Mouse (Mus musculus) G1E (cell line): ENCODE data around the gene Iqch. TPM values are rescaled to one million over a fixed set of nuclear protein-coding genes. Genes with fewer than 3 reads are reported as not detected.

ENCODE experiments used
- ATAC-seq: 2 replicates; pipeline ENCODE4 v1.8.0; 2016; ENCODE audit warnings: mild to moderate bottlenecking; ENCODE audit not compliant: insufficient number of reproducible peaks, poor library complexity, low FRiP score, severe bottlenecking; ENCODE audit errors: extremely low read depth
- DNase-seq: peaks from one replicate; pipeline ENCODE4 v3.0.0; 2012; ENCODE audit warnings: low spot score
- H3K27me3 ChIP-seq: 2 replicates; pipeline ENCODE4 v1.6.1; 2012; ENCODE audit warnings: mild to moderate bottlenecking, low read length, inconsistent platforms; ENCODE audit not compliant: insufficient read depth
- H3K36me3 ChIP-seq: replicated peaks from 2 replicates; pipeline ENCODE3; 2012; ENCODE audit warnings: mild to moderate bottlenecking, inconsistent platforms
- H3K4me1 ChIP-seq: 2 replicates; pipeline ENCODE4 v1.6.1; 2012; ENCODE audit warnings: low read depth, low read length, inconsistent platforms, mixed read lengths; ENCODE audit not compliant: insufficient read depth
- H3K4me3 ChIP-seq: 2 replicates; pipeline ENCODE4 v1.5.1; 2012; ENCODE audit warnings: low read depth, mild to moderate bottlenecking, inconsistent platforms, low read length, moderate library complexity, mixed read lengths
- H3K9me3 ChIP-seq: replicated peaks from 2 replicates; pipeline ENCODE4 v1.6.1; 2012; ENCODE audit warnings: inconsistent platforms
- CTCF ChIP-seq: IDR thresholded peaks from 2 replicates; pipeline ENCODE4 v1.5.1; 2012; ENCODE audit warnings: low read depth, low read length, inconsistent platforms, mixed read lengths
- GATA1 ChIP-seq: IDR thresholded peaks from 2 replicates; pipeline ENCODE4 v1.6.1; 2012; ENCODE audit warnings: borderline replicate concordance, low read length, inconsistent platforms, mixed read lengths
- GATA2 ChIP-seq: IDR thresholded peaks from 2 replicates; pipeline ENCODE4 v1.6.1; 2012; ENCODE audit warnings: low read depth, low read length, inconsistent platforms, borderline replicate concordance
- POLR2AphosphoS5 ChIP-seq: IDR thresholded peaks from 2 replicates; pipeline ENCODE4 v1.6.1; 2012; ENCODE audit warnings: low read depth, low read length, inconsistent platforms; ENCODE audit not compliant: insufficient replicate concordance
- TAL1 ChIP-seq: conservative IDR thresholded peaks from 2 replicates; pipeline ENCODE4 v1.6.1; 2012; ENCODE audit warnings: low read depth, low read length, inconsistent platforms, mixed read lengths
- polyA plus RNA-seq: library from polyadenylated mRNA; stranded (reverse); fragments of >175 nt; gene quantifications from 2 replicates; pipeline ENCODE4 v1.2.3, GENCODE M21; 2012
- total RNA-seq, 2 experiments: library from RNA; stranded (forward) in 1 of 2; stranded (reverse) in 1 of 2; fragments of 200-1000 nt in 1 of 2; fragments of >200 nt in 1 of 2; fragmentation: Nextera tagmentation in 1 of 2; gene quantifications; 2 replicates each; pipeline ENCODE4 v1.2.3; 2014 to 2017

Gene Iqch
- total RNA-seq (2014; fragmentation: Nextera tagmentation) (not detected in 2 replicates), total RNA-seq (2017) (0.06 and 0.22 TPM in 2 replicates), polyA plus RNA-seq (not detected in 2 replicates)

DNA sequence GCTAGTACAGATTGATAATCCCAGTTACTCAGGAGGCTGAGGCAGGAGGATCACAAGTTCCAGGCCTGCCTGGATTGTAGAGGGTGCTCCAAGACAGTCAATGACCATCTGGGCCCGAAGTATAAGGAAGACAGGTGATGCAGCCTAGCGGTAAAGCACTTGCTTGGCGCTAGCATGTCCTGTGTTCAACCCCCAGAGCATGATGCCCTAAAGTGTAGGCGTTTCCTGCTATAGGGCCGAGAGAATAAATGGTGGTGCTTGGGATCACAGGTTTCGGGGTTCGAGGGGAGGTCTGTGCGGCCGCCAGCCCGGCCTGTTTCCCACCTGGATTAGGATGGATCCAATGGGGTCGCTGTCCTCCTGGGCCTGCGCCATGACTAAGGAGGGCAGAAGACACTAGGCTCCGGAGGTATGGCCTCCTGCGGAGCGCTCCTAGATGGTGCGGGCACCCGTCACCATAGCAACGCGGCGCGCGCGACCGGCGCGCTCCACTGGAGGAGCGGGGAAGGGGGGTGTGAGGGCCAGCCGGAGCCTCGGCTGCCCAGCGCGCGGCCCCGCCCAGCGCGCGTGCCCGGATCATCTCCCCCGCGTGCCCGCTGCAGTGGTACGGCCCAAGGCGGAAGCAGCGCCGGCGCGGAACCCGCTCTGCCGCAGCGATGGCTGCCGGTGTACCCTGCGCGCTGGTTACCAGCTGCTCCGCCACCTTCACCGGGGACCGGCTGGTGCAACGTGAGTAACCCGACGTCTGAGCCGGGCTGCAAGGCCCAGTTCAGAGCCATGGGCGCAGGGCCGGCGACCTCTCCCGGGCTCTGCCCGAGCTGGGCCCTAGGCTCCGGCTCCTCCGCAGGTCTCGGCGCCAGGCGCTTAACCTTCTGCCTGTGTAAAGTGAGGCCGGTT lies at the start of gene Iqch, which contains the start of gene Aagab:
Iqch (minus strand) TSS at position 451 of the 897 bp plus-strand sequence.
Aagab (plus strand) TSS at position 618 of the 897 bp plus-strand sequence.
- no peak for TF ChIP-seq POLR2AphosphoS5
- no peak for TF ChIP-seq CTCF
- TF ChIP-seq GATA1: no peak
- no peak for TF ChIP-seq GATA2
- no peak for TF ChIP-seq TAL1
- Histone ChIP-seq H3K4me3 (peak within 1 kb of the TSS; percentile 89), H3K36me3 (peaks cover 7% of the 10 kb centered on the region), H3K27me3 (peaks cover 15% of the 10 kb centered on the region), H3K9me3 (no peaks in the 10 kb centered on the region), H3K4me1 (peaks cover 20% of the 10 kb centered on the region)
- ATAC-seq (peak; percentile 77), DNase-seq (peak; percentile 92)

DNA sequence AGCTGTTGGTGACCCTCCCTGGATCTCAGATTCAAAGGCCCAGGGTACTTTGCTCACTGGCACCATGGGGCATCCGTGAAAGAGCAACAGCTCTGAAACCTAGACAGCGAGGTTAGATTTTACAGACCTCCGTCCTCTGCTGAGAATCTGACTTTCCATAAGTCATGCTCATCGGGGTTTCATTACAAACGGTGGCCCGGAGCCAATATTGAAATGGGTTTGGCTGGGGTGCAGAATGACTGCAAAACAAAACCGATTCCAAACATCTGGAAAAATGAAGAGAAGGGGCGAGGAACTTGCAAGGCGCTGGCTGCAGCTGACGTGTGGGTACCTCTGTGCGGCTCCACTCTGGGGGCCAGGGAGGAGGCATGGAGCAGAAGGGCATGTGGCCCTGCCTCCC lies 49.3 kb upstream of the Iqch start:
- ATAC-seq: no peak
- H3K36me3 ChIP-seq: peaks cover 33% of the 10 kb centered on the region
- H3K4me1 ChIP-seq: no peaks in the 10 kb centered on the region
- peaks cover 30% of the 10 kb centered on the region for H3K27me3 ChIP-seq
- TF ChIP-seq CTCF: no peak
- no peak for DNase-seq
- no peaks in the 10 kb centered on the region for H3K9me3 ChIP-seq
- no peak overlapping the region for H3K4me3 ChIP-seq

DNA sequence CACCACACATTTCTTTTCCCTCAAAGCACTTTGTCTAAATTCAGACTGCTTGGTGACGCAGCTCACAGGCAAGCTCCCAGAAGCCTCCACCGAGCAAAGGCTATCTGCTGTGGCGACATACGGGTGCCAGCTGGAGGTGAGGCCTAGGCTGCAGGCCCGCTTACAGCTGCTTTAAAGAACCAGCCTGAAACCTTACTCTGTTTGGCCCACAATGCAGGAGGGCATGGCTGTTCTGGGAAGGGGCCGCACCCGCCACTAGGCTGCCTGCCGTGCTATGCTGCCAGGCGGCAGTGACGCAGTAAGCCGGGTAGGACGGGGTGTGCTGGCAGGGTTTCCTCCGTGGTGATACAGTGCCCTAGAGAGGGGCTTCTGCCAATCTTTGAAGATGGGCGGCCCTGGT lies 48.6 kb upstream of the Iqch start:
- H3K4me1 ChIP-seq: no peaks in the 10 kb centered on the region
- ATAC-seq: no peak
- no peak for DNase-seq
- no peak overlapping the region for H3K4me3 ChIP-seq
- H3K27me3 ChIP-seq: peaks cover 28% of the 10 kb centered on the region
- H3K9me3 ChIP-seq: no peaks in the 10 kb centered on the region
- TF ChIP-seq GATA1 (no peak), TAL1 (no peak), CTCF (no peak), GATA2 (no peak)
- peaks cover 39% of the 10 kb centered on the region for H3K36me3 ChIP-seq

DNA sequence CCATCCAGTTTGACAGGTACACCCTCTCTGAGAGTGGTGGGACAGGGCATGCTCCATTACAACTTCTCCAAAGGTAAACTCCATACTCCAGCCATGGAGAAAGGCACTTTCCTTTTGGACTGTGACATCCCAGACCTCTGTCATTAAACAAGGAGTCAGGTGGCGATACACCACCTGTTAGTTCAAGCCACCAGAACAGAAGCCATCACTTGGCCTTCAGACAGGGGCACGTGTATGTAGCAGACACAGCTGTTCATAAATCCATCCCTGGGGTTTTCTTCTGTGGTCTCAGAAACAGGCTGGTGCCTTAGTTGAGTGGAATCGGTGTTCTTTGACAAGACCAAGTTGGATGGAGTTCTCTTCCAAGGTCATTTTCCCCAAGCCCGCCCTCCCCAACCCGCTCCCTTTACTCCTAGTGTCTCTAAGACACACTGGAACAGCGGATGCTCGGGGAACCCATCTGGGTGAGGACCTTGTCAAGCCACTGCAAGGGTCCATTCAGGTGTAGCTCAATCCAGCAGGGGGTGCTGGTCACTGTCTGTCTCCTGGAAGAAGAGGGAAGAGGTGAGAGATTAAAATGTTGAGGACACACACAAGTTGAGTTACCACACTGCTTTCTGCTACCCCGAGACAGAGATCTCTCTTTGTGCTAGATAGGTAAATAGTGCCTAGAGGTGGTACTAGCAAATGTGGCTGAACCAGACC lies 47.7 kb upstream of the Iqch start:
- no peaks in the 10 kb centered on the region for H3K4me1 ChIP-seq
- no peaks in the 10 kb centered on the region for H3K9me3 ChIP-seq
- H3K36me3 ChIP-seq: peaks cover 43% of the 10 kb centered on the region
- H3K27me3 ChIP-seq: peaks cover 23% of the 10 kb centered on the region; the same call in 1 of the 2 replicates
- DNase-seq: no peak
- ATAC-seq: no peak
- TF ChIP-seq TAL1: no peak
- TF ChIP-seq CTCF: no peak
- no peak for TF ChIP-seq GATA2
- TF ChIP-seq POLR2AphosphoS5: no peak
- TF ChIP-seq GATA1: no peak
- no peak overlapping the region for H3K4me3 ChIP-seq

DNA sequence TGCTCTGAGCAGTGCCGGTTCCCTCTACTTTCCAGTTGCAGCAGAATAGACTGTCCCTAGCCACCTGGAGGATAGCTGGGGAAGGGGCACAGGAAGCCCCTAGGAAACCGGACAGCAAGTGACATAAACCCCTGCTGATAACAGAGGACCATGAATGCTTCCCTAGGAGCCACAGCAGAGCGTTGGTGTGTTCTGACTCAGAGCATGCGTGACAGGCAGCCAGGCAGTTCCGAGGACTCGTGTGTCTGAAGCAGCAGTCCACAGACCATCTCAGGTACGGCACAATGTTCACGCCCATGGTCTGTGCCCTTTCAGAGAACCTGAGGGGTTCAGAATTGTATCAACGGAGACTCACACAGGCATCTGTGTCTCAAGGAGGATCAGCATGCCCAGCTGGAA lies 46.2 kb upstream of the Iqch start:
- TF ChIP-seq POLR2AphosphoS5 (no peak), GATA2 (no peak), GATA1 (no peak), CTCF (no peak), TAL1 (no peak)
- no peaks in the 10 kb centered on the region for H3K4me1 ChIP-seq

More for the DNA sequence above, 46.2 kb upstream of the Iqch start:
- no peaks in the 10 kb centered on the region for H3K9me3 ChIP-seq
- H3K27me3 ChIP-seq: peaks cover 18% of the 10 kb centered on the region; the same call in 1 of the 2 replicates
- no peak for ATAC-seq
- no peak for DNase-seq
- no peak overlapping the region for H3K4me3 ChIP-seq
- H3K36me3 ChIP-seq: peaks cover 53% of the 10 kb centered on the region
